Mouse (Mus musculus) testis, adult 2 months (tissue): ENCODE data around the gene Spg7.

Experiments used
- CTCF ChIP-seq: fragments of 200-500 bp; IDR thresholded peaks from 2 replicates; pipeline ENCODE4 v1.5.1; 2012; ENCODE audit warnings: low read depth, mild to moderate bottlenecking, inconsistent platforms, low read length, moderate library complexity; ENCODE audit not compliant: control insufficient read depth, insufficient read depth, insufficient replicate concordance
- POLR2A ChIP-seq: fragments of 200-500 bp; IDR thresholded peaks from 2 replicates; pipeline ENCODE4 v1.6.1; 2012; ENCODE audit warnings: low read depth, mild to moderate bottlenecking, inconsistent platforms, low read length, moderate library complexity; ENCODE audit not compliant: control insufficient read depth

DNA sequence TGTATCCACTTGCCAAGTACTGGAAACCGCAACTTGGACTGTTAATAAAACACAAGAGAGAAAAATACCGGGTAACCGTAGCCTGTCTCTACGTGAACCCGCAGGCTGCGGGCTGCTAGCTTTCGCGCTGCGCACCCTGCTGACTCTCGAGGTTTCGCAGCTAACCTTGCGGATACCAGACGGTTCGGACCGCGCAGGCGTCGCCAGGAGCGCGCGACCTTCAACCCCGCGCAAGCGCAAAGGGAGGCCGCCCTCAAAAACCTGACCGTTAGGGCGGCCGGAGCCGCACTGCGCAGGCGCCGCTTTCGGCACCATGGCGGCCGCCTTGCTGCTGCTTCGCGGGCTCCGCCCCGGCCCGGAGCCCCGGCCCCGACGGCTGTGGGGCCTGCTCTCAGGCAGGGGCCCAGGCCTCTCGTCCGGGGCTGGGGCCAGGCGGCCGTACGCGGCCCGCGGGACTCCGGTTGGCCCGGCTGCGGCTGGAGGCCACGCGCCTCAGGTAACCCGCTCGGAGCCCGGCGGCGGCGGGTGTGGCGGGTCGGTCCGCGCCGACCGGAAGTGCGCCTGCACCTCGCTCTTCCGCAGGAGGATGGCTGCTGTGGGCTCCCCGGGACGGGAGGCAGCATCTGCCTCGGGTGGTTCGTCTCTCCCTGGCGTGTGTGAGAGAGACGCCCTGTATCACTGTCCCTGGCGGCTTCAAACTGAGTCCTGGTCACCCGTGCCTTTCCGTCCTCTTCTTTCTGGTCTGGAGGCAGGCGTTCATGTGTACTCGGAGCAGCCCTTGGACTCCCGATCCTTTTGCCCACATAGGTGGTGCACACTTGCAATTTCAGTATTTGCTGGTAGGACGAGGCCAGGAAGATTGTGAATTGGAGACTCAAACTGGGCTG is 2.7 kb downstream of the Spg7 start:
- TF ChIP-seq CTCF, result no peak
- peak; percentile 97 for TF ChIP-seq POLR2A
